Mouse (Mus musculus): ENCODE measurements around the gene Kctd4. TPM values are rescaled to one million over a fixed set of nuclear protein-coding genes. Genes with fewer than 3 reads are reported as not detected.
"Not testable (repeated sequence)": the region's sequence is repeated elsewhere in the genome, so short reads cannot be mapped to it uniquely, and the experiment has no call there.

Kctd4 gene
- not detected in 2 replicates for polyA plus RNA-seq (2012)

DNA sequence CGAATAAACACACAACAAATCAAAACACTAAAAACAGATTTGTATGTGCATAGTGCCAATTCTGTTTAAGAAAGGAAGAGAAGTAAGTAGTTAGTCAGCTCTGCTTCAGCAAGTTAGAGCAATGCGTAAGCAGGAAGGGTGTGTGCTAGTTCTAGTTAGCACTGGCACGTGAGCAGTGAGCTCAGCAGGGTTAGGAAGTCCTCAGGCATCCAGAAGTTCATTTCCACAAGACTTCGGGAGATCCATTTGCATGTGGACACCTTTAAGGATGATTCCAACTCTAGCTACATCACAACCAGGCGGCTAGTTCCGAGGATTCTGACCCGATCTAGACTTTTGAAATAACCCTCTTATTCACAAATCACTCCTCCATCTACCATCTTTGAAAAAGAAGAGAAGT, at the start of gene Kctd4:
TSS of gene Kctd4 (plus strand) at position 244 of the 400 bp plus-strand sequence.
- Histone ChIP-seq H3K4me3 (replicated peaks) (no peak within 1 kb of the TSS), H3K36me3 (ENCODE audit: control insufficient read depth) (no peaks in the 10 kb centered on the region; the same call in none of the 2 replicates), H3K9me3 (ENCODE audit: control insufficient read depth, low read length) (no peaks in the 10 kb centered on the region), H3K27me3 (ENCODE audit: control insufficient read depth) (no peaks in the 10 kb centered on the region), H3K4me1 (ENCODE audit: control insufficient read depth) (peaks cover 2% of the 10 kb centered on the region)
- TF ChIP-seq TAL1 (IDR thresholded peaks at IDR 0.05; ENCODE audit: low read length) (no peak), GATA1 (IDR thresholded peaks at IDR 0.05; ENCODE audit: low read length) (no peak)

DNA sequence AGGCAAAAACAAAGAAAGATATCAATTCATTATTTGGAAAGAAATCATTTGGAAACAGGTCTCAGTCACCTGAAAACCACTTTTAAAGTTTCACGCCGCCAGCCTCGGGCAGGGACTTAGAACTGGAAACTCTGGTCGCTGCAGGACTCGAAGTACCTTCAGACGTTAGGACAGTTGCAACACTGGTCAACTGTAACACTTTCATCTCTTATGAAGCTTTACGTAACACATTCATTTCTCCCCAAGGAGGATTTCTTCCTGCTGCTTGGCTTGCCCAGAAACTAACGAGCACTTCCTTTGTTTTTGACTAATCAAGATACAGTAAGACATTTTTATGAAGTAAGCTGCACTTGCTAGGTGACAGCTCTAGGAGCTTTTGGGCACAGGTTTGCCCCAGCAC, 47.9 kb upstream of the Kctd4 start:
- Histone ChIP-seq H3K27me3 (ENCODE audit: control insufficient read depth) (no peaks in the 10 kb centered on the region), H3K36me3 (ENCODE audit: control insufficient read depth) (peaks cover 39% of the 10 kb centered on the region), H3K9me3 (ENCODE audit: control insufficient read depth, low read length) (peaks cover 3% of the 10 kb centered on the region; the same call in 1 of the 2 replicates), H3K4me3 (replicated peaks) (no peak overlapping the region), H3K4me1 (ENCODE audit: control insufficient read depth) (no peaks in the 10 kb centered on the region)
- no peak for TF ChIP-seq GATA1 (IDR thresholded peaks at IDR 0.05; ENCODE audit: low read length)
- TF ChIP-seq TAL1 (IDR thresholded peaks at IDR 0.05; ENCODE audit: low read length): no peak

DNA sequence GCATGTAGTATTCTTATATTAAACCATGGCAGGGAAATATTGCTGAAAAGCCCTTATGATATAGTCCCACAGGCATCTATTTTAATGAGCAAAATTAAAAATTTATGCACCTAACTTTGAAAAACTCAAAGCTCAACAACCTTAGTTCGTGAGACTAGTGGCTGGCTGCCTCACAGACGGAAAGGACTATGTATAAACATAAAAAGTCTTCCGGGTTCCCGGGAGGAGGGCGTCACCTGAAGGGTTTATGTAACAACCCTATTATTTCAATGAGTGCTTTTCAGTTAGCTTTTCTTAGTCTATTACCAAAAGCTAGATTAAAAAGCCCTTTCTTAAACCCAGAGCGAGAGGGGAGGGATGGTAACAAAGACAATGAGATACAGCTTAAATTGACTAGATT, 42.8 kb upstream of the Kctd4 start:
- TF ChIP-seq TAL1 (IDR thresholded peaks at IDR 0.05; ENCODE audit: low read length): no peak
- no peak for TF ChIP-seq GATA1 (IDR thresholded peaks at IDR 0.05; ENCODE audit: low read length)
- Histone ChIP-seq H3K27me3 (ENCODE audit: control insufficient read depth) (no peaks in the 10 kb centered on the region), H3K9me3 (ENCODE audit: control insufficient read depth, low read length) (no peaks in the 10 kb centered on the region), H3K4me3 (replicated peaks) (no peak overlapping the region), H3K4me1 (ENCODE audit: control insufficient read depth) (no peaks in the 10 kb centered on the region), H3K36me3 (ENCODE audit: control insufficient read depth) (peaks cover 6% of the 10 kb centered on the region)

DNA sequence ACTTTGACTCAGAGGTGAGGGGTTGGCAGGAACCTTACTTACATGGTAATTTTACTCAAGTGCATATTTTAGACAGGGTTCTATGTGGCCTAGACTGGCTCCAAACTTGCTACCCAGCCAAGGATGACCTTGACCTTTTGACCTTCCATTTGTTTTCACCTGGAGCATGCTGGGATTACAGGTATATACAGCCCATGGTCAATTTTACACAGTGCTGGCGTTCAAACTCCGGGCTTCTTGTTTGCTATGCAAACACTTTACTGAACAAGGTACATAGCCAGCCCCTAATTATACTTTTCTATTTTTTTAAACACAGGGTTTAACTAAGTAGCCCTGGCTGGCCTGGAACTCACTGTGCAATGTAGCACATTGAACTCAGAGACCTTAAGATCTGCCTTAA, 42.1 kb upstream of the Kctd4 start:
- Histone ChIP-seq H3K9me3 (ENCODE audit: control insufficient read depth, low read length) (no peaks in the 10 kb centered on the region), H3K27me3 (ENCODE audit: control insufficient read depth) (no peaks in the 10 kb centered on the region), H3K4me1 (ENCODE audit: control insufficient read depth) (no peaks in the 10 kb centered on the region), H3K36me3 (ENCODE audit: control insufficient read depth) (peaks cover 7% of the 10 kb centered on the region), H3K4me3 (replicated peaks) (no peak overlapping the region)
- TF ChIP-seq TAL1 (IDR thresholded peaks at IDR 0.05; ENCODE audit: low read length) (no peak), GATA1 (IDR thresholded peaks at IDR 0.05; ENCODE audit: low read length) (no peak)

DNA sequence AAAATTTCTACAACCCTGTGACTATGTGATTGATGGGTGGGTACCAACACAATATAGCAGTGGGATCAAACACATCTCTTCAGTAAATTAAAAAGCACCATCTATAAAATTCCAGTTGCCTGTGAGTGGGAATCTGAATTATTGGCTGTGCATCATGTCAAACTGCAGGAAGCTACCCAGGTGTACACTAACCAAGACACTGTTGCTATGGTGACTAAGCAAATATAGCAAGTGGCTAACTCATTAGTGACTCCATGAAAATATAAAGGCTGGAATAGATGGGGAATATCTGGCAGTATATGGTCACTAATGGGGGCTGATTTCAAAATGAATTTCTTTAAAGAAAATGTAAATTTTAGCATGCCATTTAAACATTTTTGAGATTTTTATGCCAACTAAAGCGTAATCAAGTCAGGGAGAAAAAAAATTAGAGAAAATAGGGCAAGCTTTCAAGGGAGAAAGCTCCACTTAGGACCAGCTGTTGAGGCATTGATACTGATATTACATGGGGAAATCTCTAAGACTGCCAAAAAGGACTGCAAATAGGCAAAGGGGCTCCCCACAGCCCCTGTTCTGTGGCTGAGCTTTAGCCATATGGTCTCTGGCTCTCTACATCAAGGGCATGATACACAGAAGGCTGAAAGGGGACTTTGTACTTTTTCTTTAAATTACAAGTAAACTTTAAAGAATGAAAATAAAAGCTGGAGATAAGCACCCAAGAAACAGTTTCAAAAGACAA, 31.3 kb upstream of the Kctd4 start:
- no peak overlapping the region for H3K4me3 ChIP-seq (replicated peaks)
- no peaks in the 10 kb centered on the region for H3K27me3 ChIP-seq (ENCODE audit: control insufficient read depth)
- TF ChIP-seq GATA1 (IDR thresholded peaks at IDR 0.05; ENCODE audit: low read length): no peak
- TF ChIP-seq TAL1 (IDR thresholded peaks at IDR 0.05; ENCODE audit: low read length): no peak
- H3K9me3 ChIP-seq (ENCODE audit: control insufficient read depth, low read length): no peaks in the 10 kb centered on the region
- H3K4me1 ChIP-seq (ENCODE audit: control insufficient read depth): no peaks in the 10 kb centered on the region; the same call in 1 of the 2 replicates
- H3K36me3 ChIP-seq (ENCODE audit: control insufficient read depth): no peaks in the 10 kb centered on the region

DNA sequence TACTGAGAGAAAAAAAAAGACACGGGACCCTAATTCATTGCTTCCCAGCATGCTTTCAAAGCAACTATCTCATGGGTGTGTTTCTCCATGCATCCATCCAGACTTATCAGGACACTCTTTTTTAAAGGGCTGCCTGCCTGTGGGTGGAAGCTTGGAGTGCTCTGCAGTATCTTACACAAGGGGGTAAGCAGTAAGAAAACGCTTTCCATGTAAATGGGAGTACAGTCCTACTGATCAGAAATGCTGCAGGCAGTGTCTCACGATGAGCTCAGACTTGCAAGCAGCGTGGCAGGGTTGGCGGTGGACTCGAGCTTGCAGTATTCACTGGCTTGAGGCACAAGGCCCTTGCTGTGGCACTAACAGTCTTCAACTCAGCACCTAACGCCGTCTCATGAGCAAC, 25.1 kb upstream of the Kctd4 start:
- not testable (repeated sequence) for H3K4me3 ChIP-seq (replicated peaks); H3K36me3 ChIP-seq (ENCODE audit: control insufficient read depth); H3K4me1 ChIP-seq (ENCODE audit: control insufficient read depth); H3K9me3 ChIP-seq (ENCODE audit: control insufficient read depth, low read length); H3K27me3 ChIP-seq (ENCODE audit: control insufficient read depth)

DNA sequence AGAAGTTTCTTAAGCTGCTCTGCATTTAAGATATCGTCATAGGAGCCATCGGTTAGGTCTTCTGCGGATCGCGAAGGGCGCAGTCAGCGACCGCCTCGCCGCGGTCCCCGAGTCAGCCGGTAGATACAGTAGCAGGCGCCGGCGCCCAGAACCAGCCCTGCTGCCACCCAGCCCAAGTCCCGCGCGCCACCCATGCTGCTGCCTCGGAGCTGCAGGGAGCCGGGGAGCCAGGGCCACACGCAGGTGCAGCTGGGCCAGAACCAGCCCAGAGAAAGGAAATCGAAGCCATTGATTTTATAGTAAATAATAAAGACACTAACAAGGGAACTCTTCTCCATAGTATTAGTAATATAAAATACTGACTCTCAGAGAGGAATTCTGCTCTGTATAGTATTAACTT, 23.5 kb upstream of the Kctd4 start:
- no peaks in the 10 kb centered on the region for H3K4me1 ChIP-seq (ENCODE audit: control insufficient read depth)
- H3K27me3 ChIP-seq (ENCODE audit: control insufficient read depth): no peaks in the 10 kb centered on the region
- peaks cover 5% of the 10 kb centered on the region; the same call in 1 of the 2 replicates for H3K36me3 ChIP-seq (ENCODE audit: control insufficient read depth)
- no peak for TF ChIP-seq TAL1 (IDR thresholded peaks at IDR 0.05; ENCODE audit: low read length)
- no peak for TF ChIP-seq GATA1 (IDR thresholded peaks at IDR 0.05; ENCODE audit: low read length)
- no peaks in the 10 kb centered on the region for H3K9me3 ChIP-seq (ENCODE audit: control insufficient read depth, low read length)
- no peak overlapping the region for H3K4me3 ChIP-seq (replicated peaks)

DNA sequence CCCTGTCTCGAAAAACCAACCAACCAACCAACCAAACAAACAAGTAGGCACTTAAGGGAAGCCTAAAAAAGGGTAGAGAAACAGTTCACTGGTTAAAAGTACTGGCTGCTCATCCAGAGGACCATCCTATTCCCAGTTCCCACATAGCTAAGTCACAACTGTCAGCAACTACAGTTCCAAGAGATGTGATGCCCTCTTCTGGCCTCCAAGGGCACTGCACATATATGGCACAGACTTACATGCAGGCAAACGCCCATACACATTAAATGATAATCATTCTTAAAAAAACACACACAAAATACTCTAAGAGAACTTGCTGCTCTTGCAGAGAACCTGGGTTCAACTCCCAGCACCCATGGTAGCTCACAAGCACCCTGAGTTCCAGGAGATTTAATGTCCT, 20.4 kb upstream of the Kctd4 start:
- Histone ChIP-seq H3K9me3 (ENCODE audit: control insufficient read depth, low read length) (no peaks in the 10 kb centered on the region), H3K36me3 (ENCODE audit: control insufficient read depth) (peaks cover 5% of the 10 kb centered on the region; the same call in 1 of the 2 replicates), H3K4me1 (ENCODE audit: control insufficient read depth) (no peaks in the 10 kb centered on the region), H3K4me3 (replicated peaks) (no peak overlapping the region), H3K27me3 (ENCODE audit: control insufficient read depth) (no peaks in the 10 kb centered on the region)
- TF ChIP-seq TAL1 (IDR thresholded peaks at IDR 0.05; ENCODE audit: low read length) (no peak), GATA1 (IDR thresholded peaks at IDR 0.05; ENCODE audit: low read length) (no peak)

DNA sequence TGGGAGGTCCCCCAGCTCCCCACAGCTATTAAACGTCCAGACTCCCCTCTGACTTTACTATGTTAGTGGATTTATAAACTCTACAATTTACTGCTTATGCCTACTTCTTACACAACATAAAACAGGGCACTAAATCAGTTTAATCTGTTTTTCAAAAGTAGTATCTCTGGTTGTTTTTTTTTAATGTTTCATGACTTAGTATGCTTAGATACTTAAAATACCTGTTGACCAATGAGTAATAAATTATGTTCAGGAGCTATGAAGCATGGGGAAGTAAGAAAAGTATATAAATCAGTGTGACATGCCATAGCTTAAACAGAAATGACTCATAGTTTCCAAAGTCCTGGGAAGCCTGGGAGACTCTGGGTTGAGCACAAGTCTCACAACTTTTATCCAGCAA, 17.1 kb upstream of the Kctd4 start:
- TF ChIP-seq TAL1 (IDR thresholded peaks at IDR 0.05; ENCODE audit: low read length) (no peak), GATA1 (IDR thresholded peaks at IDR 0.05; ENCODE audit: low read length) (no peak)
- H3K27me3 ChIP-seq (ENCODE audit: control insufficient read depth): no peaks in the 10 kb centered on the region
- H3K4me3 ChIP-seq (replicated peaks): no peak overlapping the region
- H3K9me3 ChIP-seq (ENCODE audit: control insufficient read depth, low read length): no peaks in the 10 kb centered on the region
- no peaks in the 10 kb centered on the region for H3K4me1 ChIP-seq (ENCODE audit: control insufficient read depth)
- peaks cover 3% of the 10 kb centered on the region; the same call in 1 of the 2 replicates for H3K36me3 ChIP-seq (ENCODE audit: control insufficient read depth)

DNA sequence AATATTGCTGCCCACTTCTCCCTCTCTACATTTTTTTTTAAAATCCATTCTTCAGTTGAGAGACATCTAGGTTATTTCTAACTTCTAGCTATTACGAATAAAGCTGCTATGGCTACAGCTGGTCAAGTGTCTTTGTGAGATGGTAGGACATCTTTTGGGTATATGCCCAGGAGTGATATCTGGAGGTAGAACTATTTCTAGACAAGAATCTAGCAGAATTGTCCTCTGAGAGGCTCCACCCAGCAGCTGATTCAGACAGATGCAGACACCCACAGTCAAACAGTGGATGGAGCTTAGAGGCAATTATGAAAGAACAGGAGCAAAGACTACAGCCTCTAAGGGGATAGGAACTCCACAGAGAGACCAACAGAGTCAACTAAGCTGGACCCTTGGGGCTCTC, 13.3 kb upstream of the Kctd4 start:
- H3K4me1 ChIP-seq (ENCODE audit: control insufficient read depth): no peaks in the 10 kb centered on the region
- TF ChIP-seq TAL1 (IDR thresholded peaks at IDR 0.05; ENCODE audit: low read length) (no peak), GATA1 (IDR thresholded peaks at IDR 0.05; ENCODE audit: low read length) (no peak)

More for the DNA sequence above, 13.3 kb upstream of the Kctd4 start:
- Histone ChIP-seq H3K4me3 (replicated peaks) (no peak overlapping the region), H3K9me3 (ENCODE audit: control insufficient read depth, low read length) (no peaks in the 10 kb centered on the region), H3K27me3 (ENCODE audit: control insufficient read depth) (no peaks in the 10 kb centered on the region), H3K36me3 (ENCODE audit: control insufficient read depth) (no peaks in the 10 kb centered on the region)

All from erythroblast, embryonic 14.5 days (primary cell).